Mouse (Mus musculus): ENCODE results near the gene Astn2.

DNA sequence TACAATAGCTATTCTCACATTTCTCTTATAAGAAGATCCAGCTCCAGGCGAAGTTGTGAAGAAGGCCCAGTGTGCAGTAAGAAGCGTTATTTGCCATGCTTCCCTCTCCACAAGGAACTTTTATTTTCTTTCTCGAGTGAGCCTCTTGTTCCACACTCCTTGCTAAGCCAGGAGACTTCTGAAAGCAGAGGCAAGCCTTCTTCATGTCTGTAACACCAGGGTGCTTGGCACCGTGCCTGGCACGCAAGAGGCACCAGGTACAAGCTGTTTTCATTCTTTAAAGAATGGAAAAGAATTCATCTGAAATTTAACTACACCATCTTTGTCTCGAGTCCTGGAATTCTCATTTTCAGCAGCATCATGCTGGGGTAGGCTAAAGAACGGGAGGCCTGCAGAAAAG, 496.8 kb downstream of the Astn2 start:
- TF ChIP-seq CTCF (IDR thresholded peaks at IDR 0.05) (no peak), EP300 (IDR thresholded peaks at IDR 0.05) (no peak)
